Mouse (Mus musculus) central nervous system, embryonic 18 days (tissue): ENCODE results near the gene Nalcn. TPM values are rescaled to one million over a fixed set of nuclear protein-coding genes. Genes with fewer than 3 reads are reported as not detected.

ENCODE experiments used
- polyA plus RNA-seq: library from polyadenylated mRNA; depleted of rRNA; stranded (reverse); fragments of >200 nt; gene quantifications from 2 replicates; pipeline ENCODE4 v1.2.3, GENCODE M21; 2012; rRNA removed

The Nalcn gene
- polyA plus RNA-seq = 19.0 and 20.9 TPM in 2 replicates

DNA sequence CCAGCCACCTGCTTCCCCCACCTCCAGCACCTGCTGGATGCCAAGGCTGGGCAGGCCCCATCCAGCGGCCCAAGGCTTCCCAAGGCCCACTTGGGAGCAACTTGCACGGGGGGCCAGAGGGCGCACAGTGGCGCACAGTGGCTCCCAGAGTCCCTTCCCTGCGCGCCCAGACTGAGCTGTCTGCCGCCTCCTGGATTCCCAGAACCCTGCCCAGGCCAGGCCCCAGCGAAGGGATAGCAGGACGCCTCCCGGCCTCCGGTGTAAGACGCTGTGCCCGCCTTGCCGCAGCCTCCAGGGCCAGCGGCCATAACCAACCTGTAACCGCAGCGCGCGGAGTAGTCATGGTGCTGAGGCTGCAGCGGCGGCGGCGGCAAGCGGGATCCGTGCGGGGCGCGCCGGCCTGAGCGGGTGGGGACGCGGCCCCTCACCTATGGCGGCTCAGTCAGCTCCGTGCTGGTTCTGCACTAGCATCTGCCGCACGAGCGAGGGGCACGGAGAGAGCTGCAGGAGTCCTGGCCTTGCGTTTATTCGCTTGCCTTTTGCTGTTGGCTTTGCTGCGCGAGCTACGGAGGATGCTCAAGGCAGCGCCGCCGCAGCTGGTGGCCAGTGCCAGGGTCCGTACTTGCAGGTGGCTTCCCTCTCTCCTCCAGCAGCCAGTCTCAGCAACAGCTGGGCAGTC, at the start of gene Nalcn:
TSS of gene Nalcn (minus strand) at position 644 of the 679 bp plus-strand sequence.

DNA sequence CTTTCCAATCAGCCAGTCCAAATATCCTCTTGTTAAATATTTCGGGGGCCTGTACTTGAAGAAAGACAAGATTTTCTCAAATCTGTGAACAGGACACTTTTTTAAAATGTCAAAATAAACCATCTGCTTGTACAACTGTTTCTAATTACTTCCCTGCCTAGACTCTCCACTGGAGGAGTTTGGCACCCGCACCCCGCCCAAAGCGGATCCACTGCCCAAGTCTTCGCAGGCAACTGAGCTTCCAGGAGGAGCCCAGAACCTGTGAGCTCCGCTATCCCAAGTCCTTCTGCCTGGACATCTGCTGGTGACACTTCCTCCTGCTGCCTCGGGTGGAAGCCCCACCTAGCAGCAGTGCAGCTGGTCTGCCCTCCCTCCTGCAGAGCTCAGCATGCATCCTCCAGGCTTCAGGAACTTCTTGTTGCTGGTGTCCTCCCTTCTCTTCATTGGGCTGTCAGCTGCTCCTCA, 33.0 kb upstream of the Nalcn start, which contains the start of gene Itgbl1:
TSS of gene Itgbl1 (plus strand) at position 51 of the 465 bp plus-strand sequence.

Other genes starting within 250 kb of the Nalcn start
- gene Itgbl1, start 32.8 kb upstream of the Nalcn start, polyA plus RNA-seq = 1.8 and 2.0 TPM in 2 replicates